Mouse (Mus musculus): ENCODE measurements around the gene Flvcr2.

DNA sequence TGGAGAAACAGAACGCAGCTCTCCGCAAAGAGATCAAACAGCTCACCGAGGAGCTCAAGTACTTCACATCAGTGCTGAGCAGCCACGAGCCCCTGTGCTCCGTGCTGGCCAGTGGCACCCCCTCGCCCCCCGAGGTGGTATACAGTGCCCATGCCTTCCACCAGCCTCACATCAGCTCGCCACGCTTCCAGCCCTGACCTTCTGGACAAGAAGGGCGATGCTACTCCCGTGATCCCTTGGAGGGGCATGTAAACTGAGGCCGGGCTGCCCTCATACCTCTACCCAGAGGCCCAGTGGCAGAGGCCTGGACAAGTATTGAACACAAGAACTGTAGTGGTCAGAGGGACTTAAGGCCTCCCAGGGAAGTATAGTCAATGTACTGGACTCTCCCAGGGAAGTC, 37.8 kb upstream of the Flvcr2 start:
- TF ChIP-seq CTCF (IDR thresholded peaks at IDR 0.05; ENCODE audit: borderline replicate concordance, insufficient read depth, low read depth, low read length) (no peak), POLR2A (IDR thresholded peaks at IDR 0.05; ENCODE audit: borderline replicate concordance, insufficient read depth, low read length) (no peak)
